9 mouse cellular contexts compared by ENCODE assay signal in the genomic region with DNA sequence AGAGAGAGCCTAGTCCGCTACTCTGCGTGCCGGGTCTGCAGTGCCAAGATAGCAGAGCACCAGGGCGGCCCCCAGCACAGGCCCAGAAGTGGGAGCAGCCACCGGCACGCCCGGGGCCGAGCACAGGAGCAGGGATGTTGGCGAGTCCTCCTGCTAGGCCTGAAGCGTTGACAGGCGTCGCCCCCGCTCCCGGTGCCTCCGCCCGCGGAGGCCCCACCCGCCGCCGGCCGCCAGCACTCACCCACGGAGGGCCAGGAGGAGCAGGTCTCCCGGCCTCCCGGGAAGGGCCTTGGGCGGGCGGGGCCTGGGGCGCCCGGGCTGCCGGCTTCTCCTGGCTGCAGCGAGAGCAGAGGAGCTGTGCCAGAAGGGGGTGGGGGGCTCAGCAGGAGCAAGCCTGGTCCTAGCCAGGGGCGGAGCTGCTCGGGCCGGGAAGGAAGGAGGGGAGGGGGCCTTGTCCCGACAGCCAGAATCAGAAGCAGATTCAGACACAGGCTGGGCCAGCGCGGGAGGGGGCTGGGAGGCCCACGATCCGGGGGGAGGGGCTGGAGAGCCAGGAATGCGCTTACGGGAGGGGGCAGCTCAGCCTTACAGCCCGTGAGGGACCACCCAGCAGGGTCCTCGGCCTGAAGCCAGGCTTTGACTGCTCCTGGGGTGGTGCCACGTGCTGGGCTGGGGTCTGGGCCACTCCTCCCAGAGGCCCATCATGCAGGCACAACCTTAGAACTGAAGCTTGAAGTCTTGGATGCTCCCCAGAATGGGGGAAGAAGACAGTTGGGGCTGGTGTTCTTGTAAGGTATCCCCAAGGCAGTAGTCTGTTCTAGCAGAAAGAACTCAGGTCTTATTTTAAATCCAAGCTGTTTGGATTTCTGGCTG. TPM values are rescaled to one million over a fixed set of nuclear protein-coding genes. Genes with fewer than 3 reads are reported as not detected.
A peak's percentile ranks its signal among the peaks of the same experiment; 100 is the strongest.
DNase-seq lines count a peak whose midpoint lies in the region; ATAC-seq and TF ChIP-seq lines count a peak whose summit lies in the region.
"Had no signal": no experiment of that assay in that cellular context is flagged by ENCODE, and none has a peak within 500 bp of the region (broad histone marks: within the 10 kb centered on the region; RNA-seq: fewer than 3 reads in every experiment).

A gene (minus strand): TSS at position 489 of the 873 bp plus-strand sequence.

- ATAC-seq in forebrain, embryonic 11.5 days (replicated peaks; ENCODE audit: low FRiP score): peak; percentile 45
- peak; percentile 36 for ATAC-seq in hindbrain, embryonic 11.5 days (ENCODE audit: low FRiP score)
- peak; percentile 86 for ATAC-seq in limb, embryonic 13.5 days (ENCODE audit: low FRiP score, low read depth)
- no peak for ATAC-seq in midbrain, embryonic 15.5 days (replicated peaks)
- ATAC-seq: Patski had no signal

- H3K4me2 ChIP-seq in forebrain, embryonic 11.5 days (ENCODE audit: low read depth, low read length, severe bottlenecking): peak within 1 kb of the TSS; percentile 90
- H3K4me2 ChIP-seq in hindbrain, embryonic 11.5 days (replicated peaks; ENCODE audit: low read depth, low read length): peak within 1 kb of the TSS; percentile 94
- peak within 1 kb of the TSS; percentile 98 for H3K4me2 ChIP-seq in limb, embryonic 13.5 days (replicated peaks)
- peak within 1 kb of the TSS; percentile 94 for H3K4me2 ChIP-seq in midbrain, embryonic 15.5 days

- peak within 1 kb of the TSS; percentile 50 for H3K4me3 ChIP-seq in layer of hippocampus, adult 2 months
- peak within 1 kb of the TSS; percentile 43 for H3K4me3 ChIP-seq in forebrain, embryonic 11.5 days (ENCODE audit: low read depth, low read length)
- peak within 1 kb of the TSS; percentile 48 for H3K4me3 ChIP-seq in hindbrain, embryonic 11.5 days (ENCODE audit: low read depth, low read length)
- peak within 1 kb of the TSS; percentile 69 for H3K4me3 ChIP-seq in limb, embryonic 13.5 days
- peak within 1 kb of the TSS; percentile 43 for H3K4me3 ChIP-seq in midbrain, embryonic 15.5 days
- peak within 1 kb of the TSS; percentile 67 for H3K4me3 ChIP-seq in testis, adult 2 months (ENCODE audit: control insufficient read depth, low read depth, low read length)

- H3K9me3 ChIP-seq in forebrain, embryonic 11.5 days (ENCODE audit: control insufficient read depth, low read length): no peaks in the 10 kb centered on the region
- no peaks in the 10 kb centered on the region for H3K9me3 ChIP-seq in hindbrain, embryonic 11.5 days (ENCODE audit: control insufficient read depth, low read length)
- no peaks in the 10 kb centered on the region for H3K9me3 ChIP-seq in limb, embryonic 13.5 days
- H3K9me3 ChIP-seq in midbrain, embryonic 15.5 days: no peaks in the 10 kb centered on the region

- peaks cover 23% of the 10 kb centered on the region for H3K27me3 ChIP-seq in forebrain, embryonic 11.5 days (ENCODE audit: control insufficient read depth, insufficient read depth, low read length)
- H3K27me3 ChIP-seq in hindbrain, embryonic 11.5 days (ENCODE audit: control insufficient read depth, insufficient read depth, low read length): peaks cover 19% of the 10 kb centered on the region
- no peaks in the 10 kb centered on the region for H3K27me3 ChIP-seq in limb, embryonic 13.5 days
- H3K27me3 ChIP-seq in midbrain, embryonic 15.5 days (replicated peaks): 0 out of 2 replicates have a peak, but pooled peaks cover 7% of the 10 kb centered on the region
- no peaks in the 10 kb centered on the region for H3K27me3 ChIP-seq in testis, adult 2 months (ENCODE audit: control insufficient read depth, insufficient read depth, low read length)
- H3K27me3 ChIP-seq: Patski had no signal

- no peak for TF ChIP-seq CTCF in layer of hippocampus, adult 2 months (conservative IDR thresholded peaks at IDR 0.05)
- TF ChIP-seq CTCF in testis, adult 2 months (IDR thresholded peaks at IDR 0.05; ENCODE audit: control insufficient read depth, insufficient read depth, insufficient replicate concordance, low read depth, low read length): no peak

- H3K36me3 ChIP-seq in forebrain, embryonic 11.5 days (ENCODE audit: control insufficient read depth, insufficient read depth, low read length): no peaks in the 10 kb centered on the region
- H3K36me3 ChIP-seq in hindbrain, embryonic 11.5 days (ENCODE audit: control insufficient read depth, insufficient read depth, low read length): no peaks in the 10 kb centered on the region
- 0 out of 2 replicates have a peak, but pooled peaks cover under 1% of the 10 kb centered on the region for H3K36me3 ChIP-seq in limb, embryonic 13.5 days
- H3K36me3 ChIP-seq in midbrain, embryonic 15.5 days (replicated peaks): no peaks in the 10 kb centered on the region
- H3K36me3 ChIP-seq in testis, adult 2 months (ENCODE audit: control insufficient read depth, insufficient read depth, low read length): no peaks in the 10 kb centered on the region

- DNase-seq in layer of hippocampus, adult 2 months (ENCODE audit: low spot score in 2 of 2): no peak
- DNase-seq in layer of hippocampus, adult 18-20 months (ENCODE audit: low spot score in 2 of 2): no peak
- peak; percentile 79 for DNase-seq in c-Kit-negative CD71-positive TER-119-positive erythroid progenitor cells, embryonic 14.5 days (ENCODE audit: low read depth, low spot score)
- peak; percentile 87 for DNase-seq in forebrain, embryonic 11.5 days (ENCODE audit: low spot score)
- peak; percentile 74 for DNase-seq in hindbrain, embryonic 11.5 days (ENCODE audit: low spot score)

- H3K4me1 ChIP-seq in forebrain, embryonic 11.5 days (replicated peaks; ENCODE audit: control insufficient read depth, insufficient read depth, low read length): peaks cover 42% of the 10 kb centered on the region
- H3K4me1 ChIP-seq in hindbrain, embryonic 11.5 days (replicated peaks; ENCODE audit: control insufficient read depth, insufficient read depth, low read length): peaks cover 29% of the 10 kb centered on the region
- peaks cover 71% of the 10 kb centered on the region for H3K4me1 ChIP-seq in limb, embryonic 13.5 days
- peaks cover 65% of the 10 kb centered on the region for H3K4me1 ChIP-seq in midbrain, embryonic 15.5 days
- H3K4me1 ChIP-seq in testis, adult 2 months (ENCODE audit: control insufficient read depth, insufficient read depth, low read length): peaks cover 53% of the 10 kb centered on the region

- WGBS in forebrain, embryonic 11.5 days: under 1% methylated on average over 43 of the region's 43 CpGs
- 1% methylated on average over 18 of the region's 43 CpGs for WGBS in hindbrain, embryonic 11.5 days
- WGBS in limb, embryonic 13.5 days: under 1% methylated on average over 38 of the region's 43 CpGs
- WGBS in midbrain, embryonic 15.5 days: 2% methylated on average over 37 of the region's 43 CpGs

- peak within 1 kb of the TSS; percentile 97 for H3K27ac ChIP-seq in layer of hippocampus, adult 2 months
- H3K27ac ChIP-seq in forebrain, embryonic 11.5 days (ENCODE audit: low read depth, low read length): peak within 1 kb of the TSS; percentile 52; the same call in 1 of the 2 replicates
- H3K27ac ChIP-seq in hindbrain, embryonic 11.5 days (ENCODE audit: low read depth, low read length): peak within 1 kb of the TSS; percentile 79
- peak within 1 kb of the TSS; percentile 97 for H3K27ac ChIP-seq in limb, embryonic 13.5 days
- H3K27ac ChIP-seq in midbrain, embryonic 15.5 days: peak within 1 kb of the TSS; percentile 53
- no peak within 1 kb of the TSS for H3K27ac ChIP-seq in testis, adult 2 months (ENCODE audit: control insufficient read depth, insufficient read depth, low read depth, low read length)

- peak within 1 kb of the TSS; percentile 80 for H3K9ac ChIP-seq in forebrain, embryonic 11.5 days (ENCODE audit: low read length)
- H3K9ac ChIP-seq in hindbrain, embryonic 11.5 days (ENCODE audit: low read depth, low read length): peak within 1 kb of the TSS; percentile 80
- peak within 1 kb of the TSS; percentile 88 for H3K9ac ChIP-seq in limb, embryonic 13.5 days
- H3K9ac ChIP-seq in midbrain, embryonic 15.5 days: peak within 1 kb of the TSS; percentile 53

- 0 out of 2 replicates have a peak, but pooled peaks have one; percentile 16 for TF ChIP-seq POLR2A in testis, adult 2 months (IDR thresholded peaks at IDR 0.05; ENCODE audit: control insufficient read depth, low read depth, low read length)

RNA-seq across cellular contexts. Expression of the gene that starts here (rescaled TPM):
- 1 to 10 TPM; 9.1 to 9.9 TPM for total RNA-seq in layer of hippocampus, adult 2 months (2021)
- 1 to 10 TPM; 7.5 to 9.9 TPM for total RNA-seq in layer of hippocampus, adult 18-20 months (2021)
- 3.8 and 4.9 TPM in 2 replicates for polyA plus RNA-seq in forebrain, embryonic 11.5 days (2014; fragmentation: Nextera tagmentation; extraction: Ambion mirVana)
- 4.4 and 5.0 TPM in 2 replicates for polyA plus RNA-seq in hindbrain, embryonic 11.5 days (2014; fragmentation: Nextera tagmentation; extraction: Ambion mirVana)
- 14.5 and 14.9 TPM in 2 replicates for polyA plus RNA-seq in limb, embryonic 13.5 days (2015; fragmentation: Nextera tagmentation; extraction: Ambion mirVana)
- 5.1 and 5.4 TPM in 2 replicates for polyA plus RNA-seq in midbrain, embryonic 15.5 days (2015; fragmentation: Nextera tagmentation; extraction: Ambion mirVana)
- 0.35 and 0.54 TPM in 2 replicates for polyA plus RNA-seq in testis, adult 2 months (2012; rRNA removed)

Comparison
In these comparisons a context has a peak if more than half of its experiments do, and no peak if none do; other contexts are left out.
1. DNase-seq: peak in c-Kit-negative CD71-positive TER-119-positive erythroid progenitor cells, embryonic 14.5 days (single experiment), forebrain, embryonic 11.5 days (single experiment) and hindbrain, embryonic 11.5 days (single experiment); none in layer of hippocampus, adult 2 months (0 of 2) and layer of hippocampus, adult 18-20 months (0 of 2).
2. Peak in every context shown above with its lines, with median percentiles within 50 percentile points of each other: H3K4me3 ChIP-seq, H3K4me2 ChIP-seq and H3K9ac ChIP-seq.